In genomic region chr7:19179936-19180335, GRCm38 (mm10) we compare ENCODE assay signal across 11 mouse cellular contexts. TPM values are rescaled to one million over a fixed set of nuclear protein-coding genes. Genes with fewer than 3 reads are reported as not detected.
DNase-seq lines count a peak whose midpoint lies in the region; ATAC-seq lines count a peak whose summit lies in the region.
"Had no signal": no experiment of that assay in that cellular context is flagged by ENCODE, and none has a peak within 500 bp of the region (broad histone marks: within the 10 kb centered on the region; RNA-seq: fewer than 3 reads in every experiment).

No protein-coding gene starts in this region.

- H3K27me3 ChIP-seq in neural tube, embryonic 11.5 days (ENCODE audit: control insufficient read depth, insufficient read depth, low read length): peaks cover 45% of the 10 kb centered on the region
- H3K27me3 ChIP-seq in limb, embryonic 11.5 days (ENCODE audit: control insufficient read depth, insufficient read depth, low read length): peaks cover 51% of the 10 kb centered on the region
- 0 out of 2 replicates have a peak, but pooled peaks cover 9% of the 10 kb centered on the region for H3K27me3 ChIP-seq in neural tube, embryonic 14.5 days (ENCODE audit: control insufficient read depth, insufficient read depth, low read length)

- no peak overlapping the region; the same call in 1 of the 2 replicates for H3K4me3 ChIP-seq in neural tube, embryonic 11.5 days (ENCODE audit: low read depth, low read length)
- no peak overlapping the region for H3K4me3 ChIP-seq in limb, embryonic 11.5 days (ENCODE audit: low read depth, low read length)
- peak overlapping the region; percentile 26; the same call in 1 of the 2 replicates for H3K4me3 ChIP-seq in neural tube, embryonic 14.5 days (ENCODE audit: low read depth, low read length)

- peaks cover 2% of the 10 kb centered on the region; the same call in 1 of the 2 replicates for H3K4me1 ChIP-seq in neural tube, embryonic 11.5 days (ENCODE audit: control insufficient read depth, insufficient read depth, low read length)
- H3K4me1 ChIP-seq in limb, embryonic 11.5 days (ENCODE audit: control insufficient read depth, insufficient read depth, low read length): peaks cover 10% of the 10 kb centered on the region; the same call in 1 of the 2 replicates
- H3K4me1 ChIP-seq in neural tube, embryonic 14.5 days (ENCODE audit: control insufficient read depth, insufficient read depth, low read length): peaks cover 19% of the 10 kb centered on the region

- no peaks in the 10 kb centered on the region for H3K36me3 ChIP-seq in neural tube, embryonic 11.5 days (ENCODE audit: control insufficient read depth, insufficient read depth, low read length)
- H3K36me3 ChIP-seq in limb, embryonic 11.5 days (ENCODE audit: control insufficient read depth, insufficient read depth, low read length): no peaks in the 10 kb centered on the region
- H3K36me3 ChIP-seq in neural tube, embryonic 14.5 days (ENCODE audit: control insufficient read depth, insufficient read depth, low read length): peaks cover 12% of the 10 kb centered on the region; the same call in 1 of the 2 replicates

- peak overlapping the region; percentile 33; the same call in 1 of the 2 replicates for H3K4me2 ChIP-seq in neural tube, embryonic 11.5 days (ENCODE audit: low read depth)
- peak overlapping the region; percentile 42; the same call in 1 of the 2 replicates for H3K4me2 ChIP-seq in limb, embryonic 11.5 days (ENCODE audit: low read depth, severe bottlenecking)
- H3K4me2 ChIP-seq in neural tube, embryonic 14.5 days (ENCODE audit: low read depth, low read length): peak overlapping the region; percentile 67; the same call in 1 of the 2 replicates

- H3K9ac ChIP-seq in neural tube, embryonic 11.5 days (ENCODE audit: low read length): no peak overlapping the region
- H3K9ac ChIP-seq in limb, embryonic 11.5 days (ENCODE audit: low read length): 0 out of 2 replicates have a peak overlapping the region, but pooled peaks have one; percentile 23
- H3K9ac ChIP-seq in neural tube, embryonic 14.5 days (replicated peaks; ENCODE audit: low read depth, low read length): no peak overlapping the region

- H3K27ac ChIP-seq in neural tube, embryonic 11.5 days (ENCODE audit: low read depth, low read length): no peak overlapping the region
- H3K27ac ChIP-seq in limb, embryonic 11.5 days (replicated peaks; ENCODE audit: low read depth, low read length): no peak overlapping the region
- no peak overlapping the region for H3K27ac ChIP-seq in neural tube, embryonic 14.5 days (ENCODE audit: low read depth, low read length)

- ATAC-seq in neural tube, embryonic 11.5 days (ENCODE audit: insufficient read depth, low FRiP score, low TSS enrichment): no peak
- ATAC-seq in limb, embryonic 11.5 days (ENCODE audit: insufficient number of reproducible peaks, low FRiP score, low TSS enrichment, low read depth): no peak
- ATAC-seq in neural tube, embryonic 14.5 days (ENCODE audit: low read depth): no peak

- 40% methylated on average over 6 of the region's 6 CpGs for WGBS in neural tube, embryonic 11.5 days
- WGBS in limb, embryonic 11.5 days: 39% methylated on average over 6 of the region's 6 CpGs
- 44% methylated on average over 6 of the region's 6 CpGs for WGBS in neural tube, embryonic 14.5 days

- H3K9me3 ChIP-seq in neural tube, embryonic 11.5 days (ENCODE audit: control insufficient read depth, low read length): no peaks in the 10 kb centered on the region
- H3K9me3 ChIP-seq in limb, embryonic 11.5 days (ENCODE audit: control insufficient read depth, low read length): no peaks in the 10 kb centered on the region
- no peaks in the 10 kb centered on the region for H3K9me3 ChIP-seq in neural tube, embryonic 14.5 days (ENCODE audit: control insufficient read depth, low read length)

- peak; percentile 61 for DNase-seq in cerebellum, adult 9-10 months
- DNase-seq in cerebellum, adult 8-10 months: no peak
- peak; percentile 6 for DNase-seq in neural tube, embryonic 11.5 days (ENCODE audit: low spot score)
- DNase-seq in neural tube, embryonic 10.5 days (ENCODE audit: extremely low spot score, low spot score): no peak
- DNase-seq in limb, embryonic 11.5 days (ENCODE audit: low spot score): no peak
- DNase-seq in right cerebral cortex, postnatal 36 days (ENCODE audit: low spot score in 2 of 2): no peak
- no peak for DNase-seq in gastrocnemius, postnatal 4 days (ENCODE audit: low spot score in 2 of 2)
- DNase-seq: adrenal gland, postnatal 25 days; embryo, embryonic 11 days had no signal

RNA-seq across cellular contexts. Expression of gene Eml2, which starts 3.7 kb away (rescaled TPM):
- polyA plus RNA-seq in neural tube, embryonic 11.5 days (2014; fragmentation: Nextera tagmentation; extraction: Ambion mirVana): 1.3 and 2.0 TPM in 2 replicates
- polyA plus RNA-seq in limb, embryonic 11.5 days (2014; fragmentation: Nextera tagmentation; extraction: Ambion mirVana): 2.2 and 2.3 TPM in 2 replicates
- polyA plus RNA-seq in neural tube, embryonic 14.5 days (2014; fragmentation: Nextera tagmentation; extraction: Ambion mirVana): 3.5 and 4.0 TPM in 2 replicates
- 10 to 100 TPM; 17.0 to 18.1 TPM for total RNA-seq in gastrocnemius, postnatal 4 days (2021)

RNA-seq across cellular contexts. Expression of gene Gipr, which starts 14.0 kb away (rescaled TPM):
- polyA plus RNA-seq in neural tube, embryonic 11.5 days (2014; fragmentation: Nextera tagmentation; extraction: Ambion mirVana): 0.69 and 0.76 TPM in 2 replicates
- 0.23 TPM in 1 of 2 replicates, not detected in the other for polyA plus RNA-seq in limb, embryonic 11.5 days (2014; fragmentation: Nextera tagmentation; extraction: Ambion mirVana)
- 0.75 and 1.8 TPM in 2 replicates for polyA plus RNA-seq in neural tube, embryonic 14.5 days (2014; fragmentation: Nextera tagmentation; extraction: Ambion mirVana)
- under 1 TPM; 0.13 to 0.15 TPM for total RNA-seq in gastrocnemius, postnatal 4 days (2021)
- total RNA-seq: neutrophil, adult 5-6 weeks had no signal

RNA-seq across cellular contexts. Expression of gene Snrpd2, which starts 30.4 kb away (rescaled TPM):
- polyA plus RNA-seq in neural tube, embryonic 11.5 days (2014; fragmentation: Nextera tagmentation; extraction: Ambion mirVana): 148 and 152 TPM in 2 replicates
- polyA plus RNA-seq in limb, embryonic 11.5 days (2014; fragmentation: Nextera tagmentation; extraction: Ambion mirVana): 179 and 183 TPM in 2 replicates
- polyA plus RNA-seq in neural tube, embryonic 14.5 days (2014; fragmentation: Nextera tagmentation; extraction: Ambion mirVana): 94.1 and 110 TPM in 2 replicates
- total RNA-seq in gastrocnemius, postnatal 4 days (2021): 100 to 1,000 TPM in 1 of 2 experiments, 10 to 100 TPM in 1; 85.4 to 103 TPM

RNA-seq across cellular contexts. Expression of gene Qpctl, which starts 30.8 kb away (rescaled TPM):
- polyA plus RNA-seq in neural tube, embryonic 11.5 days (2014; fragmentation: Nextera tagmentation; extraction: Ambion mirVana): 12.9 and 13.9 TPM in 2 replicates
- 10.7 and 11.7 TPM in 2 replicates for polyA plus RNA-seq in limb, embryonic 11.5 days (2014; fragmentation: Nextera tagmentation; extraction: Ambion mirVana)
- polyA plus RNA-seq in neural tube, embryonic 14.5 days (2014; fragmentation: Nextera tagmentation; extraction: Ambion mirVana): 18.6 and 21.2 TPM in 2 replicates
- 1 to 10 TPM; 7.7 to 8.8 TPM for total RNA-seq in gastrocnemius, postnatal 4 days (2021)

RNA-seq across cellular contexts. Expression of gene Gpr4, which starts 32.4 kb away (rescaled TPM):
- polyA plus RNA-seq in neural tube, embryonic 11.5 days (2014; fragmentation: Nextera tagmentation; extraction: Ambion mirVana): 2.4 and 2.6 TPM in 2 replicates
- 8.7 and 10.5 TPM in 2 replicates for polyA plus RNA-seq in limb, embryonic 11.5 days (2014; fragmentation: Nextera tagmentation; extraction: Ambion mirVana)
- polyA plus RNA-seq in neural tube, embryonic 14.5 days (2014; fragmentation: Nextera tagmentation; extraction: Ambion mirVana): 2.9 and 3.4 TPM in 2 replicates
- 1 to 10 TPM; 2.2 to 2.7 TPM for total RNA-seq in gastrocnemius, postnatal 4 days (2021)
- total RNA-seq: neutrophil, adult 5-6 weeks had no signal

Comparison
In these comparisons a context has a peak if more than half of its experiments do, and no peak if none do; other contexts are left out.
1. DNase-seq: peak in cerebellum, adult 9-10 months (single experiment) and neural tube, embryonic 11.5 days (single experiment); none in cerebellum, adult 8-10 months (single experiment), neural tube, embryonic 10.5 days (single experiment), limb, embryonic 11.5 days (single experiment), right cerebral cortex, postnatal 36 days (0 of 2) and gastrocnemius, postnatal 4 days (0 of 2).
2. Peak in every context shown above with its lines, with median percentiles within 50 percentile points of each other: H3K4me2 ChIP-seq.